Mouse (Mus musculus): ENCODE data around the gene 9130213A22Rik. TPM values are rescaled to one million over a fixed set of nuclear protein-coding genes. Genes with fewer than 3 reads are reported as not detected.

The 9130213A22Rik gene
- polyA plus RNA-seq (2015; fragmentation: Nextera tagmentation; extraction: Ambion mirVana), result 0.25 and 0.31 TPM in 2 replicates

- Histone ChIP-seq H3K4me1 (replicated peaks; ENCODE audit: insufficient read depth, low read length) (peaks cover 12% of the 10 kb centered on the region), H3K4me3 (replicated peaks; ENCODE audit: low read depth, low read length) (peak within 1 kb of the TSS; percentile 66), H3K27me3 (ENCODE audit: insufficient read depth, low read length) (no peaks in the 10 kb centered on the region), H3K27ac (peak within 1 kb of the TSS; percentile 83), H3K4me2 (ENCODE audit: low read length) (peak within 1 kb of the TSS; percentile 92), H3K9ac (ENCODE audit: low read depth, low read length) (peak within 1 kb of the TSS; percentile 67), H3K9me3 (replicated peaks; ENCODE audit: low read length) (no peaks in the 10 kb centered on the region), H3K36me3 (ENCODE audit: insufficient read depth, low read length) (no peaks in the 10 kb centered on the region)
- WGBS, result under 1% methylated on average over 58 of the region's 66 CpGs
- ATAC-seq (replicated peaks; ENCODE audit: low FRiP score, low read depth) (peak; percentile 41), DNase-seq (ENCODE audit: low spot score) (peak; percentile 94)
- TF ChIP-seq CTCF (IDR thresholded peaks at IDR 0.05; ENCODE audit: low read depth), result peak; percentile 80
Measured at GRCm38 (mm10) chr11:69122336-69122951, at the start of gene 9130213A22Rik. Gene 9130213A22Rik, minus strand, starts transcription at chr11:69122589.

- H3K27ac ChIP-seq, result no peak overlapping the region
- 28% methylated on average over 7 of the region's 7 CpGs for WGBS
- H3K9me3 ChIP-seq (replicated peaks; ENCODE audit: low read length), result no peaks in the 10 kb centered on the region
- peak; percentile 92 for TF ChIP-seq CTCF (IDR thresholded peaks at IDR 0.05; ENCODE audit: low read depth)
- DNase-seq (ENCODE audit: low spot score) (peak; percentile 85), ATAC-seq (replicated peaks; ENCODE audit: low FRiP score, low read depth) (no peak)
- no peak overlapping the region for H3K4me2 ChIP-seq (ENCODE audit: low read length)
- H3K4me3 ChIP-seq (replicated peaks; ENCODE audit: low read depth, low read length), result no peak overlapping the region
- no peaks in the 10 kb centered on the region for H3K4me1 ChIP-seq (replicated peaks; ENCODE audit: insufficient read depth, low read length)
- no peak overlapping the region for H3K9ac ChIP-seq (ENCODE audit: low read depth, low read length)
- H3K27me3 ChIP-seq (ENCODE audit: insufficient read depth, low read length), result no peaks in the 10 kb centered on the region
- no peaks in the 10 kb centered on the region for H3K36me3 ChIP-seq (ENCODE audit: insufficient read depth, low read length)
Measured at GRCm38 (mm10) chr11:69171626-69172025, 49.2 kb upstream of the 9130213A22Rik start.

- no peaks in the 10 kb centered on the region for H3K27me3 ChIP-seq (ENCODE audit: insufficient read depth, low read length)
- H3K4me3 ChIP-seq (replicated peaks; ENCODE audit: low read depth, low read length), result no peak overlapping the region
- no peak for DNase-seq (ENCODE audit: low spot score)
- H3K9me3 ChIP-seq (replicated peaks; ENCODE audit: low read length), result no peaks in the 10 kb centered on the region
- no peaks in the 10 kb centered on the region for H3K4me1 ChIP-seq (replicated peaks; ENCODE audit: insufficient read depth, low read length)
- no peak overlapping the region for H3K4me2 ChIP-seq (ENCODE audit: low read length)
- no peak overlapping the region for H3K27ac ChIP-seq
- TF ChIP-seq CTCF (IDR thresholded peaks at IDR 0.05; ENCODE audit: low read depth), result no peak
- no peak overlapping the region for H3K9ac ChIP-seq (ENCODE audit: low read depth, low read length)
- H3K36me3 ChIP-seq (ENCODE audit: insufficient read depth, low read length), result no peaks in the 10 kb centered on the region
- 67% methylated on average over 12 of the region's 12 CpGs for WGBS
- no peak for ATAC-seq (replicated peaks; ENCODE audit: low FRiP score, low read depth)
Measured at GRCm38 (mm10) chr11:69169313-69169712, 46.9 kb upstream of the 9130213A22Rik start.

- peak within 1 kb of the TSS; percentile 28; the same call in 1 of the 2 replicates for H3K4me2 ChIP-seq (ENCODE audit: low read length)
- no peak for TF ChIP-seq CTCF (IDR thresholded peaks at IDR 0.05; ENCODE audit: low read depth)
- peaks cover 7% of the 10 kb centered on the region; the same call in 1 of the 2 replicates for H3K27me3 ChIP-seq (ENCODE audit: insufficient read depth, low read length)
- peaks cover 8% of the 10 kb centered on the region; the same call in 1 of the 2 replicates for H3K4me1 ChIP-seq (replicated peaks; ENCODE audit: insufficient read depth, low read length)
- no peak within 1 kb of the TSS for H3K27ac ChIP-seq
- no peak within 1 kb of the TSS for H3K4me3 ChIP-seq (replicated peaks; ENCODE audit: low read depth, low read length)
- peak; percentile 63 for DNase-seq (ENCODE audit: low spot score)
- H3K9ac ChIP-seq (ENCODE audit: low read depth, low read length), result no peak within 1 kb of the TSS
- H3K36me3 ChIP-seq (ENCODE audit: insufficient read depth, low read length), result no peaks in the 10 kb centered on the region
- 2% methylated on average over 18 of the region's 18 CpGs for WGBS
- H3K9me3 ChIP-seq (replicated peaks; ENCODE audit: low read length), result no peaks in the 10 kb centered on the region
- ATAC-seq (replicated peaks; ENCODE audit: low FRiP score, low read depth), result 0 out of 2 replicates have a peak, but pooled peaks have one; percentile 29
Measured at GRCm38 (mm10) chr11:69156800-69157199, 34.4 kb upstream of the 9130213A22Rik start, which contains the start of gene Alox12b. Gene Alox12b, plus strand, starts transcription at chr11:69156989.

GRCm38 (mm10) chr11:69155351-69155750, 33.0 kb upstream of the 9130213A22Rik start:
- Histone ChIP-seq H3K4me2 (ENCODE audit: low read length) (no peak overlapping the region), H3K36me3 (ENCODE audit: insufficient read depth, low read length) (no peaks in the 10 kb centered on the region), H3K27me3 (ENCODE audit: insufficient read depth, low read length) (peaks cover 7% of the 10 kb centered on the region; the same call in 1 of the 2 replicates), H3K9me3 (replicated peaks; ENCODE audit: low read length) (no peaks in the 10 kb centered on the region), H3K4me3 (replicated peaks; ENCODE audit: low read depth, low read length) (no peak overlapping the region), H3K4me1 (replicated peaks; ENCODE audit: insufficient read depth, low read length) (peaks cover 8% of the 10 kb centered on the region; the same call in 1 of the 2 replicates), H3K27ac (no peak overlapping the region), H3K9ac (ENCODE audit: low read depth, low read length) (no peak overlapping the region)
- no peak for TF ChIP-seq CTCF (IDR thresholded peaks at IDR 0.05; ENCODE audit: low read depth)
- DNase-seq (ENCODE audit: low spot score), result no peak
- ATAC-seq (replicated peaks; ENCODE audit: low FRiP score, low read depth), result no peak
- WGBS, result 70% methylated on average over 1 of the region's 1 CpGs

GRCm38 (mm10) chr11:69153831-69154230, 31.4 kb upstream of the 9130213A22Rik start:
- no peak overlapping the region for H3K27ac ChIP-seq
- peaks cover 8% of the 10 kb centered on the region; the same call in 1 of the 2 replicates for H3K4me1 ChIP-seq (replicated peaks; ENCODE audit: insufficient read depth, low read length)
- H3K36me3 ChIP-seq (ENCODE audit: insufficient read depth, low read length), result no peaks in the 10 kb centered on the region
- H3K9me3 ChIP-seq (replicated peaks; ENCODE audit: low read length), result no peaks in the 10 kb centered on the region
- 78% methylated on average over 8 of the region's 8 CpGs for WGBS
- no peak overlapping the region for H3K4me2 ChIP-seq (ENCODE audit: low read length)
- no peak overlapping the region for H3K9ac ChIP-seq (ENCODE audit: low read depth, low read length)
- no peak for TF ChIP-seq CTCF (IDR thresholded peaks at IDR 0.05; ENCODE audit: low read depth)
- H3K4me3 ChIP-seq (replicated peaks; ENCODE audit: low read depth, low read length), result no peak overlapping the region
- DNase-seq (ENCODE audit: low spot score), result no peak
- ATAC-seq (replicated peaks; ENCODE audit: low FRiP score, low read depth), result no peak
- peaks cover 7% of the 10 kb centered on the region; the same call in 1 of the 2 replicates for H3K27me3 ChIP-seq (ENCODE audit: insufficient read depth, low read length)
